Mouse (Mus musculus): ENCODE results near the gene Sgo2a.
A peak's percentile ranks its signal among the peaks of the same experiment; 100 is the strongest.
"Not testable (repeated sequence)": the region's sequence is repeated elsewhere in the genome, so short reads cannot be mapped to it uniquely, and the experiment has no call there.

The Sgo2a gene

DNA sequence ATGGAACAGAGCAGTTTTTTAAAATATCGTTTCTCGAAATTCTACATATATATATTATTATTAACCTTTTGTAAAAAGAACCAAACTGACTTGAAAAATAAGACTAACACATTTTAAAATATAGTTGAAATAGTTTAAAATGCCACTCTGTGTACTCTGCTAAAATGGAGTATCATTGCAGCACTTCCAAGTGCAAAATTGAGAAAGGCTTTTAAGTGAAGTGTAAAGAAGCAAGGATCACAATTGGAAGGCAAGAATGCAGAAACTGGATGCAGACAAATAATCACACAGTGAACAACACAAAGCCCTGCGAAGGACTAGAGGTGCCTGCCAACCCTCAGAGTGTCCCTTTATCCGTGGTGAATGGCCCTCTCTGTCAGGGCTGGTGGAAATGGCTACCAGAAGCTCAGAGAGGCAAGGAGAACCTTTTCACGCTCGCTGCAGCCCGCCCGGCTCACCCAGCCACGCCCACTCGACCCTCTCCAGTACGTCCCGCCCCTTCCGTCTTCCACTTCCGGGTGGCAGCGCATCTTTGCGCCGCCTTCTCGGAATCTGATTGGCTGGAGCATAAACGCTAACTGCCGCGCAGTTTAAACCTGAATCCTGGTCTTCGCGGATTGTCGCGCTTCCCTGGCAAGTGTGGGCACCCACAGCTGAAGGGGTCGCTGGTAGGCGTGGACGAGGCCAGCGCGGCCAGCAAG lies at the start of gene Sgo2a:
Sgo2a (plus strand) TSS at position 540 of the 701 bp plus-strand sequence.
- peak; percentile 75 to 89 for DNase-seq (ENCODE audit: low spot score in 2 of 2)

- no peak for DNase-seq (ENCODE audit: low spot score in 2 of 2)
Measured at GRCm38 (mm10) chr1:57947552-57948347, 48.0 kb upstream of the Sgo2a start.

DNA sequence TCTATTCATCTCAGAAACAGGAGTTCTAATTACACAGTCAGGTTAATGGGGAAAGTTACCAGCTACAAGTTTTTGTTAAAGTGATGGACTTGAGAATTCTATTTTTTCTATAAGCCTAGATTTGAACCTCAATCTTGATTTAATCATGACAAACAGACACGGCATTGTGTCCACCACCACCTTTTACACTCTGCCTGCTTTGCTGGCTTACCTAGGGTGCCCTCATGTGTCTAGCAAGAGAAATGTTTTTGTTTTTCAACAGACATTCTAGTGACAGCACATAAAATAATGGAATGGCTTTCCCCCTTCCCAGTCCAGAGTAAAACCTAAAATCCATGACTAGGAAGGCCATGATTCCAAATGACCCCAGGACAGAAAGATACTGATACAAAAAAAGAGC lies 46.6 kb upstream of the Sgo2a start:
- DNase-seq (ENCODE audit: low spot score in 2 of 2), result no peak

- no peak for DNase-seq (ENCODE audit: low spot score in 2 of 2)
Measured at GRCm38 (mm10) chr1:57949716-57950115, 46.1 kb upstream of the Sgo2a start.

DNA sequence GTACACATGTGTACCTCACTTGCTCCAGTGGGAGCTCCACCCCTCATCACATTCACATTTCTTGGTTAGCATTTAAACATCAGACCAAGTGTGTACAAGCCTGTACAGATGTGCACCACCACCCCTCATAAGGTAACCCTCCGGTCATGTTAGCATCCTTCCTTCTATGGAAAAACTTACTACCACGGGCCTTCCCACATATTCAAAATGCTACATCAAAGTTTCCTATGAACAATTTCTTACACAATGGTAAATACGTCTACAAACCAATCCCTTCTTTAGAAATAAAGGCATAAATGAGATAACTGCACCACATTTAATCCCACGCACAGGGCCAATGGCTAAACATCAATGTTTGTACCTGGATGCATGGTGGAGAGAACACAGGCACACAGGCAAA lies 43.3 kb upstream of the Sgo2a start:
- no peak for DNase-seq (ENCODE audit: low spot score in 2 of 2)

- no peak for DNase-seq (ENCODE audit: low spot score in 2 of 2)
Measured at GRCm38 (mm10) chr1:57953586-57954375, 42.0 kb upstream of the Sgo2a start.

DNA sequence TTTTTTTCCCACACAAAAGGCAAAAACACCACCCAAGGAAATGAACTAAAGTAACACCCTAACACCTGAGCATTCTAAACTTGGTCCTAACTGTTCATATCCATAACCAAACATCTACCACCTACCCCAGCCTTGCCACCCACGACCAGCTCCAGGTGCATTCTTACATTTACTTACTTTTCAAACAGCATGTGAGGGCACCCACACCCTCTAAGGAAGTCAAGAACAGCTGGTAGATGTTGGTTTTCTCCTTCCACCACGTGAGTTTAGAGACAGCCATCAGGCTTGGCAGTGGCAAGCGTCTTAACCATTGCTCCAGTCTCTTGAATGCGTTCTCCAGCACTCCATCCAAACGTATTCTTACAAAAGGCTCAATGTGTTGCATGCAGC lies 41.4 kb upstream of the Sgo2a start:
- no peak for DNase-seq (ENCODE audit: low spot score in 2 of 2)

DNA sequence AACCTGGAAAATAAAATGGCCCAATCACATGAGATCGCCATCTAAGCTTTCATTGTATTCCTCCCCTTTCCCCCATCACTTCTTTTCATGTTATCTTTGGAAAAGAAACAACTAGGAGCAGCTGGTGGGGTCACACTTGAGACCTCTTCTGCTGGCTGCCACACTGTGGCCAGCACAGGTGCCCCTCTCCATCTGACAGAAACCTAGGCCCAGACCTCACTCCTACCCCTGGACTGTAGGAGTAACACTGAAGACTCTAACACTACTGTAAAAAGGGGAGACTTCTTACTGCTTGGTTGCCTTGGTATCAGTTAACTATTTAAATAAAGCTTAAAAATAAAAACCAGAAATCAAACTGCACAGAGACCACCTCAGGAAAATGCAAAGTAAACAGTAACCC lies 40.0 kb upstream of the Sgo2a start:
- DNase-seq (ENCODE audit: low spot score in 2 of 2), result no peak

- peak; percentile 99 for DNase-seq (ENCODE audit: low spot score in 2 of 2)
Measured at GRCm38 (mm10) chr1:57969327-57970271, 26.2 kb upstream of the Sgo2a start.

- DNase-seq (ENCODE audit: low spot score in 2 of 2), result no peak
Measured at GRCm38 (mm10) chr1:57971588-57971987, 24.2 kb upstream of the Sgo2a start.

DNA sequence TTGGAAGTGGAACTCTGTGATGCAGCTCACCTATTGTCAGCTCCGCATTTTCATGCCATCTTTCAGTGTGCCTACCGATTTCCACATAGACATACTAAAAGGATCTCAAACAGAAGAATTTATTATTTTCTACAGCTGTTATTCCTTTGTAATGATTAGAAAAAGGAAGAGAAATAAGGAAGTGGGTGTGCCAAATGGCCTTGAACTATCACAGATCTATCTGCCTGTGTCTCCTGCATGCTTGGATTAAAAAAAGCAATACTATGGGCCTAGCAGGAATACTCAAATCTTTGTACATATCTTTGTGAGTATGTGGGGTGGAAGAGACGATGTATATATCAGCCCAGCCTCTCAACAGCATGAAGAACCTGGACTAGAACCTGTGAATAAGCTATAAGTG lies 18.9 kb upstream of the Sgo2a start:
- DNase-seq (ENCODE audit: low spot score in 2 of 2), result no peak

- DNase-seq (ENCODE audit: low spot score in 2 of 2), result no peak
Measured at GRCm38 (mm10) chr1:57989052-57989600, 6.6 kb upstream of the Sgo2a start.

DNA sequence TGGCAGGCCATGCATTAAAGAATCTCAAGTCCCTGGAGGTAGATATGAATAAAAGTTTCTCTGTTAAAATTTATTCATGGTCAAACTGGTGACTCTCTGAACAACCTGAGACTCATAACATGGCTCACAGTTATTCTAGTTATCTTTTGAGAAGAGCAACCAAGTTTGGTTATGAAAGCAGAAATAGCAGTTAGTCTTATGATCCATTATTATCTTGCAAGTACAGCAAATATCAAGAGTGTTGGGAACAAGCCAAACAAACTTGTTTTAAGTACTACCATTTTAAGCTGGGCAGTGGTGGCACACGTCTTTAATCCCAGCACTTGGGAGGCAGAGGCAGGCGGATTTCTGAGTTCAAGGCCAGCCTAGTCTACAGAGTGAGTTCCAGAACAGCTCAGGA lies 4.5 kb upstream of the Sgo2a start:
- no peak for DNase-seq (ENCODE audit: low spot score in 2 of 2)

DNA sequence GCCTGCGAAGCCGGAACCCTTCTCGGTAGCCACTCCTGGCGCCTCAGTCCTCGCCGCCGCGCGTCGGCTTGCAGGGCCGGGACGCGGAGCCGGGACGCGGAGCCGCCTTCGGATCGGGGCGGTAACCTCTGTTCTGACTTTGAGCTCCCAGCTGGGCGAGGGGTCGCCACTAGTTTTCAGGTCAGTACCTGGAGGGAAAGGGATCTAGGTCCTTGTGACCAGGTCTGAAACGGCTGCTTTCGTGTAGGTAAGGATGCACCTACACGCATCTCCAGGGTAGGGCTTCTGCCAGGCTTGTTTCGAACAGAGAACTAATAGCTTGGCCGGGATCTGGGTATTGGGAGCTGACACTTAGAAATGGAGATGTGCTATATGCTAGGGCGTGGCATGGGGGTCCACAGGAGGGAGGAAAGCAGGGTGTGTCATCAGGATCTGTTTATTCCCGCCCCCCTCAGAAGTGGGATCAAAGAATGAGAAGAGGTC lies 403 bp downstream of the Sgo2a start:
- DNase-seq (ENCODE audit: low spot score in 2 of 2), result no peak

GRCm38 (mm10) chr1:57998146-57998545 lies 2.4 kb downstream of the Sgo2a start:
- no peak for DNase-seq (ENCODE audit: low spot score in 2 of 2)

DNA sequence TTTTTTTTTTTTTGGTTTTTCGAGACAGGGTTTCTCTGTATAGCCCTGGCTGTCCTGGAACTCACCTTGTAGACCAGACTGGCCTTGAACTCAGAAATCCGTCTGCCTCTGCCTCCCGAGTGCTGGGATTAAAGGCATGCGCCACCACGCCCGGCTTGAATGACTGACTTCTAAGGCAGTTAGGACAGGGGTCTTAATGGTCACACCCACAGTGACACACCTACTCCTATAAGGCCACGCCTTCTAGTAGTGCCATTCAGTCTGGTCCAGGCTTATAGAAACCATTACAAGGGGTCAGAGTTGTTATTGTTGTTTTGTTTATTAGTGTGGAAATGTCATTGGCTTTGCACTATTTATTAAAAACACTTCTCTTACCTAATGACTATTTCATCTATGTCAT lies 10.6 kb downstream of the Sgo2a start:
- DNase-seq (ENCODE audit: low spot score in 2 of 2), result not testable (repeated sequence)

GRCm38 (mm10) chr1:58018856-58019255 lies 23.1 kb downstream of the Sgo2a start, which contains the start of gene Kctd18:
Gene Kctd18 (minus strand): TSS chr1:58018956.
- no peak for DNase-seq (ENCODE audit: low spot score in 2 of 2)

GRCm38 (mm10) chr1:58027707-58028106 lies 31.9 kb downstream of the Sgo2a start:
- DNase-seq (ENCODE audit: low spot score in 2 of 2), result no peak

DNA sequence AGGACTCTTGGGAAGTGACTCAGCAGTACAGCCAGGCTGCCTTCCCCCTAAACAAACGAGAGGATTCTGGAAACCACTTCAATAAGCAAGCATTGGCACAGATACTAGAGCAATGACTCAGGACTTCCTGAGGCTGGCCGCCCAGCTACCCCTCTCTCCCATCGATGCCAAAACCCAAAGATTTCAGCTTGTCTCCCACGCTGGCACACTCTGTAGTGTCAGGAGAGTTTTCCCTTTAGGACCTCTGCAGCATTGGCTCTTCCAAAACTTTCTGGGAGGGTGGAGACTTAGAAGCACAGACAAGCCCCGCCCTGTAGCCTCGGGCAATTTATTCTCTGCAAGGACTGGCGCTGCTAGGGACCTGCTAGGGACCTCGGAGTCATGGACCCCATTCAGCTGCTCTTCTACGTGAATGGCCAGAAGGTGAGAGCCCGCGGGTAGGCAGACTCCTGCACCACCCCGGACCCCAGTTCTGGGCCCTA lies 33.9 kb downstream of the Sgo2a start, which contains the start of gene Aox1:
Aox1 (plus strand) TSS at position 296 of the 482 bp plus-strand sequence.
- no peak for DNase-seq (ENCODE audit: low spot score in 2 of 2)

DNA sequence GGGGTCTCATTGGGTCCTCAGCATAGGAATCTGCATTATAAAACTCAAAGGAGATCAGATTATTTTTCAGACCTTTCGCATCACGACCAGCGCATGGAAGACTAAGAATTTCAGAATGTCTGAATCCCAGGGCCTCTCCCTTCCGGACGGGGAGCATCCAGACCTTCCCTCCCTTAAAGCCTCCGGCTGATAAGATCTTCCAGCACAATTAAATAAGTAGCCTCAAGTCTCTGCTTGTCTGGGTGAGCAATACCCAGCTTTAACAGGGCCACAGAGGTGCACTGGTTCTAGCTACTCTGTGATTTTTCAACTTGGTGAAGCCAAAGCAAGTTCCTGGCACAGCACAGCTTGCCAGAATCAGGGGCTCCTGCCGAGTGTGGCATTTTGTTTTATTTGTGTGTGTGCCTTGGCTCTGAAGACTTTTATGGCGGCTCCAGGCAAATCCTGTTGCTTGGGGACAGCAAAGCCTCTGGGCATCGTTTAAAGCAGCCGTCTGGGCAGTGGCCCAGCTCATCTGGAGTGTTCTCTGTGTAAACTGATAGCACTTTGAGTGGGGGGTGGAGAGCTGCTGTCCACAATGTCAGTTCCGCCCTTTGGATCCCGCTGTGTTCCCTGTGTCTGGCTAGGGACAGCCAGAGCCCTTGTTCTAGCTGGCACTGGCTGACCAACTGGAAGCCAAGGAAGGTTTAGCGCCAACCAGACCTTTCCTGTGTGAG lies 34.5 kb downstream of the Sgo2a start:
- peak in 1 of 2 experiments; percentile 51 for DNase-seq (ENCODE audit: low spot score in 2 of 2)

All from cerebellum, postnatal 4 days (tissue).